Mouse (Mus musculus) intestine, embryonic 15.5 days (tissue): ENCODE measurements at regions not wholly inside any gene's neighbourhood (a gene's known extent, or its start where the extent isn't known, plus 50 kb on each side); places are given as distances from the start of the nearest gene placed in this dataset.

ENCODE experiments used
- ATAC-seq: fragments of 200-750 bp; cut with Nextera tagmentation; 2 replicates; pipeline ENCODE4 v1.8.0; 2017; ENCODE audit warnings: moderate TSS enrichment, moderate library complexity
- H3K27ac ChIP-seq: fragments of 300-500 bp; sonication (generic); 2 replicates; pipeline ENCODE4 v1.5.1; 2015; ENCODE audit warnings: mild to moderate bottlenecking, inconsistent platforms
- H3K27me3 ChIP-seq: fragments of 300-500 bp; sonication (generic); replicated peaks from 2 replicates; pipeline ENCODE4 v1.6.1; 2015; ENCODE audit warnings: inconsistent platforms
- H3K36me3 ChIP-seq: fragments of 300-500 bp; sonication (generic); 2 replicates; pipeline ENCODE4 v1.6.1; 2015; ENCODE audit warnings: inconsistent platforms
- H3K4me1 ChIP-seq: fragments of 300-500 bp; sonication (generic); replicated peaks from 2 replicates; pipeline ENCODE4 v1.6.1; 2015; ENCODE audit warnings: inconsistent platforms
- H3K4me2 ChIP-seq: fragments of 300-500 bp; sonication (generic); replicated peaks from 2 replicates; pipeline ENCODE4 v1.6.1; 2015; ENCODE audit warnings: mild to moderate bottlenecking, inconsistent platforms
- H3K4me3 ChIP-seq: fragments of 300-500 bp; sonication (generic); replicated peaks from 2 replicates; pipeline ENCODE4 v1.5.1; 2015; ENCODE audit warnings: inconsistent platforms
- H3K9ac ChIP-seq: fragments of 300-500 bp; sonication (generic); 2 replicates; pipeline ENCODE4 v1.6.1; 2015; ENCODE audit warnings: inconsistent platforms
- H3K9me3 ChIP-seq: fragments of 300-500 bp; sonication (generic); 2 replicates; pipeline ENCODE4 v1.6.1; 2016; ENCODE audit warnings: inconsistent platforms
- WGBS: fragments of 180-500 bp; shearing (Covaris S2); methylation state at CpG from one replicate; pipeline ENCODE4 v1.1.7; 2015; 5-methylcytosine and 5-hydroxymethylcytosine counted together

DNA sequence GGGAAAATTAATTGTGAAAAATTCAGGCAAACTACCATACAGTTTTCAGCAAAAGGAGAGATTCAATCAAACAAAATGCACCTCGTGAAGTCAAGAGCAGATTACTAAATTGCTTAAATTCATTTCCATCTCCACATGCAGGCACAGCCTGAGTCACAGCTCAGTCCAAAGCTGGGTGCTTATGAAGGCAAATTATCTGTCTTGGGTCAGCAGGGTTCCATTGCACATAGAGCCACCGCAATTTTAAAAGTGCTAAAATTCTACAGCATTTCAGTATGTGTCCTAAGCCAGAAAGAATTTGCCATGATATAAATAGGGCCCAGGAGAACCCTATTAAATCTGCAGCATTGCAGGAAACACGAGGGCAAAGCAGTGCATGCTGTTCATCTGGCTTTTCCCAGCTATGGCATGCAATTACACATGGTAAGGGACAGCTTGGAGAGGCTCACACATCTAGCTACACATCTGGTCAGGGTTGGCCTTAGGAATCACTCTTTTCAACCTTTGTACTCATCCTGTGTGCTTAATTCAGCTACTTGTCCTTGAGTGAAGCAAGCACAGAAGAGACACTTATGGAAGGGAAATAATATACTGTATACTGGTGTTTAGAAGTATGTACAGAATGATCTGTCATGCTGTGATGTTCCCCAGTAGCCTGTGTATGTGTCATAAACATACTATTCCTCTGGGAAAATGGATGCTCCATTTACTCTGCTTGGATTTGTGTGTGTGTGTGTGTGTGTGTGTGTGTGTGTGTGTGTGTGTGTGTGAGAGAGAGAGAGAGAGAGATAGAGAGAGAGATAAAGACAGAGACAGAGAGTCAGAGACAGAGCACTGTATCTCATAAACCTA lies 271.0 kb upstream of the Myo3a start:
- no peak overlapping the region for H3K4me3 ChIP-seq
- H3K9me3 ChIP-seq: no peaks in the 10 kb centered on the region
- no peak overlapping the region for H3K9ac ChIP-seq
- H3K4me1 ChIP-seq: no peaks in the 10 kb centered on the region
- no peak overlapping the region for H3K4me2 ChIP-seq
- H3K27ac ChIP-seq: no peak overlapping the region
- no peaks in the 10 kb centered on the region for H3K27me3 ChIP-seq
- no peaks in the 10 kb centered on the region for H3K36me3 ChIP-seq
- 63% methylated on average over 3 of the region's 3 CpGs for WGBS
- no peak for ATAC-seq

DNA sequence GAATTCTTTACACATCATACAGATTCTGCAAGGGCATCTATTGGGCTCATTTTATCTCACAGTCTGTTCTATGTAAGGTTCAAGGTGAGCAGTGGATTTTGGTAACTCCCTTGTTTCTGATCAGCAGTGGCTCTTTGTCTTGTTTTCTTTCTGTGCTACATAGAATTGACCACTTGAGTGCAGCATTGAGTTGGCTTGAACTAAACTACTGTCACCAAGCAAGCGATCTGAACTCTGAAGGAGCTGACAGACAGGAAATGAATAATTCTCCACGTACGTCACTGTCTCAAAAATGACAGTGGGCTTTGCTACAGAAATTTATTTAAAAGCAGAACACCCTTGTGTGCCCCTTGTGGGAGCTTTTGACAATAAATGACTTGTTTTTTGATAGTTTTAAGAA lies 268.9 kb upstream of the Myo3a start:
- peak; percentile 75 for ATAC-seq
- H3K4me3 ChIP-seq: no peak overlapping the region

DNA sequence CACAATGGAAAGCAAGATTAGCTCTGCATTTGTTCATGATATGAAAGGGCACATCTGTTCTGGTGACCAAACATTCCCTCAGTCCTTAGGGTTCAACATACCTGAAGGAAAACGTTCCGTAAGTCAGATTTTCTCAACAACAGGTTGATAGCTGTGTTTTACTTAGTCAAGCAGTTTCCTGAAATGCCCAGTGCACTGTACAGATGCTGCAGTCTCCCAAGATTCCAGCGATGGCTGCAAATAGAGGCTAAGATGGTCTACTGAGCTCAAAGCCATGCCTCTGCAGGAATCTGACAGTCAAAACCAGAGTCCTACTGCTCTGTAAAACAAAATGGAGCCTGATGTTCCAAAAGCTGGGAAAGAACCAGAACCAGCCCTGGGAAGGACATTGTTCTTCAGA lies 268.5 kb upstream of the Myo3a start:
- no peak for ATAC-seq
- Histone ChIP-seq H3K9ac (no peak overlapping the region), H3K27me3 (no peaks in the 10 kb centered on the region), H3K4me1 (no peaks in the 10 kb centered on the region), H3K9me3 (no peaks in the 10 kb centered on the region), H3K4me3 (no peak overlapping the region), H3K36me3 (no peaks in the 10 kb centered on the region), H3K27ac (no peak overlapping the region), H3K4me2 (peak overlapping the region; percentile 26; the same call in 1 of the 2 replicates)
- 64% methylated on average over 3 of the region's 3 CpGs for WGBS

More for the DNA sequence above, 268.9 kb upstream of the Myo3a start:
- Histone ChIP-seq H3K27ac (no peak overlapping the region), H3K27me3 (no peaks in the 10 kb centered on the region), H3K9ac (no peak overlapping the region), H3K36me3 (no peaks in the 10 kb centered on the region), H3K4me2 (peak overlapping the region; percentile 26; the same call in 1 of the 2 replicates), H3K4me1 (no peaks in the 10 kb centered on the region), H3K9me3 (no peaks in the 10 kb centered on the region)
- WGBS: 5% methylated on average over 3 of the region's 3 CpGs

DNA sequence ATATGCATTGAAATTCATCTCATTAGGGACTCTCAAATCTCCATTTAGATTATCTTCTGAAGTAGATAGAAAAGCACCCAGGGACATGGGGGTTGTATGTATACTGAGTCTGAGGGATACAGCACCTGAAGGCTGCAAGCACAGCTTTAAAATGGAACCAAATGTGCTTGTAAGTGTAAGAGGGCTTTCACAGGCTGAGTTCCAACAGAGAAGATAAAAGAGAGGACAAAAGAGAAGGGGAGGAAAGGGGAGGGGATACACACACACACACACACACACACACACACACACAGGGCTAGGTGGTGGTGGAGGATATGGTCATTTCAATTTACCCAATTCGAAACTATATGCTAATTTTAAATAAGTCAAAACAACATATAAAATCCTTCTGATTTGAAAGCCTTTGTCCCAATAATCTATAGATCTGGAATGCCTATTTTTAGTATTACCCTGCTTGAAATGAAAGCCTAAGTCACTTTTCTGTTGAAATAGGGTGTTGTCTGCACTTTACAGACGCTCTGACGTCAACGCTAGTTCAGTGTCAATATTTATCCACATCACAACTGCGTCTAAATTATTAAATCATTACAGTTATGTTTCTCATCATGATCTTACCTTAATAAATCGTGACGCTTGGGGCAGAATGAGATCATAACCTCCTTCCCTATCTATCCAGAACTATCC lies 263.8 kb upstream of the Myo3a start:
- Histone ChIP-seq H3K4me2 (peak overlapping the region; percentile 22; the same call in 1 of the 2 replicates), H3K9ac (no peak overlapping the region), H3K4me3 (no peak overlapping the region), H3K27ac (no peak overlapping the region), H3K27me3 (no peaks in the 10 kb centered on the region), H3K36me3 (no peaks in the 10 kb centered on the region), H3K9me3 (no peaks in the 10 kb centered on the region), H3K4me1 (no peaks in the 10 kb centered on the region)
- 11% methylated on average over 7 of the region's 7 CpGs for WGBS
- ATAC-seq: no peak

DNA sequence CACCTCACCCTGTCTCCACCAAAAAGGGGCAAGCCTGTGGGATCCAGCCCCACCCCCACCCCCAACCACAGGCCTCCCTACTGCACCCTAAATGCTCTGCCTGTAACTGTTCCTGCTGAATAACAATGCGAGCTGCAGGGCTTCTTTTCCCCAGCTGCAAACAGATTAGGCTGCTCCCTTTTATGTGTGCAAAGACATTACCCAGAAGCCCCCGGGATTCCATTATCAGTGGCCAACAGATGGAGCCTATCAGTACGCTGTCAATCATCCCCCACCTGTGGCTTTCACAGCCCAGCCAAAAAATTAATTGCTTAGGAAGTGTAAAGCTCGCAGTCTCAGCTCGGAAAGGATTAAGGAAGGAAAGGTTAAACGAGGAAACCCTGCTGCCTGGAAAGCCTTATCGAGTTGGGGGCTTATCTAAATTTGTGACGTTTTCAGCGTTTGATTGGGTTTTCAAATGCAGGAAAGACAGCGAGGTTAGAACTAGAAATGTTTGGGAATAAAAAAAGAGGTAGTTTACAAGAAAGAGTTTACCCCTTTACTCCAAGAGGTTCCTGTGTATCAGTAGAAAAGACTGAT lies 263.2 kb upstream of the Myo3a start:
- Histone ChIP-seq H3K36me3 (no peaks in the 10 kb centered on the region), H3K4me2 (peak overlapping the region; percentile 22), H3K4me3 (no peak overlapping the region), H3K27ac (no peak overlapping the region), H3K9ac (no peak overlapping the region), H3K9me3 (no peaks in the 10 kb centered on the region), H3K4me1 (no peaks in the 10 kb centered on the region), H3K27me3 (no peaks in the 10 kb centered on the region)
- ATAC-seq: peak; percentile 77
- WGBS: 1% methylated on average over 10 of the region's 10 CpGs

DNA sequence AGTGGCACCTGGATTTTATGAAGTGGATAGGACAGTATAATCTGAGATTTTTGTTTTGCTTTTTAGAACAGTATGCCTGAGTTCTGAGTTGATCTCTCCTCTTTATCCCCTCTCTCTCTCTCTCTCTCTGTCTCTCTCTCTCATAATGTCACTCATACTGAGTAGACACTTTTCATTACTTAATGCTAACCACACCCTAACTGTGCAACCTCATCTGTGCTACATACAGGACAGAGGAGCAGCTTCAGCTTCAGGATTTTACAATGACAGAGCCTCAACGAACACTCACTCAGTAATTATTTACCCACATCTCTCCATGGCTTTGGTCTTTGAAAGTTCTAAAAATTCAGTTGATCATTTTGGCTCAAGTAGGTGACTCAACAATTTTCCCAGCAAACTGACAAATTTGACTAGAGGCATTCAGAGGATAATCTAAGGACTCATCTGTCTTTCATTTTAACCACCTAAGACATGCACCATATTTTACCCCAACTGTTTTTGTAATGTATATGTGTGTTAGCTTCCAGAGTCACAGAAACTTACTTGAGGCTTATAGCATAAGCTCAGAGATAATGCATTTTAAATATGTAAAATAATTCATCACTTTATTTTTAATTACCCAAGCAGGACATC lies 256.4 kb upstream of the Myo3a start:
- H3K9ac ChIP-seq: no peak overlapping the region
- H3K36me3 ChIP-seq: no peaks in the 10 kb centered on the region
- no peaks in the 10 kb centered on the region for H3K9me3 ChIP-seq
- H3K4me1 ChIP-seq: no peaks in the 10 kb centered on the region
- H3K4me3 ChIP-seq: no peak overlapping the region
- H3K27ac ChIP-seq: no peak overlapping the region
- no peak for ATAC-seq
- 69% methylated on average over 1 of the region's 1 CpGs for WGBS
- no peak overlapping the region for H3K4me2 ChIP-seq
- no peaks in the 10 kb centered on the region for H3K27me3 ChIP-seq

DNA sequence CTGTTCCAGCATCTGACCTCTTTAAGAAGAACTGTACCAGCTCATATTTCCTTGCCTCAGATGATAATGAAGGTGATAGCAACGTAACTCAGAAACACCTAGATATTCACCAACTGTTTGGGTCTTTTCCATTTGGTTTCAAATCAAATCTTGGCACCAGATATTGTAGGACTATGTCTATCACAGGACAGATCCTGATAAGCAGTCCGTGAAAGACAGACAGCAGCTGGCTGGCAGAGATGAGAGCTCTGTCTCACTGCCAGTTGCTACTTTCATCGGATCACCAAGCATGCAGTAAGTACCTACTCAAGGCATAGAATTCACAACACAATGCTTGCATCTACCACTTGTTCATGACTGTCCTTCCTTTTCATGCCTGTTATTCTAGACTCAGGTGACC lies 252.7 kb upstream of the Myo3a start:
- H3K27me3 ChIP-seq: no peaks in the 10 kb centered on the region
- no peaks in the 10 kb centered on the region for H3K36me3 ChIP-seq
- H3K4me1 ChIP-seq: no peaks in the 10 kb centered on the region
- H3K4me3 ChIP-seq: no peak overlapping the region
- no peaks in the 10 kb centered on the region for H3K9me3 ChIP-seq
- no peak overlapping the region for H3K4me2 ChIP-seq
- 81% methylated on average over 3 of the region's 3 CpGs for WGBS
- H3K9ac ChIP-seq: no peak overlapping the region
- no peak for ATAC-seq
- H3K27ac ChIP-seq: no peak overlapping the region

DNA sequence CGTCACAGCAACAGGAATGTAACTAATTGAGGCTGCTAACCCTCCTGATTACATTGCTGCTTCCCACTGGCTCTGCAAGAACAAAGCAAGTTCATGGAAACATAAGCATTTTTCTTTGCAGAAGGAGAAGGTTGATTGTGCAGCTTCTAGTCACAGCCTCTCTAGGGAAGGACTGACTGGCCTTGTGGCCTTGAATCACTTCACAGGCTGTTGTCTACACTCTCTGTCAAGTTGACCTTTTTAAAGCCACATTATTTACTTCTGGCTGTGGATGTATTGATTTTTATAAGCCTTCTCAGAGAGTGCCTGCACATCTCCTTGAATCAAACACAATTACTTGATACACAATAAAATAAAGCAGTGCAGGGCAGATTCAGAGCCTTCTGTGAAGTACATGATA lies 251.8 kb upstream of the Myo3a start:
- Histone ChIP-seq H3K27me3 (no peaks in the 10 kb centered on the region), H3K9me3 (no peaks in the 10 kb centered on the region), H3K9ac (no peak overlapping the region), H3K36me3 (no peaks in the 10 kb centered on the region), H3K4me3 (no peak overlapping the region), H3K4me1 (no peaks in the 10 kb centered on the region), H3K4me2 (no peak overlapping the region), H3K27ac (no peak overlapping the region)
- no peak for ATAC-seq
- WGBS: 28% methylated on average over 1 of the region's 1 CpGs

DNA sequence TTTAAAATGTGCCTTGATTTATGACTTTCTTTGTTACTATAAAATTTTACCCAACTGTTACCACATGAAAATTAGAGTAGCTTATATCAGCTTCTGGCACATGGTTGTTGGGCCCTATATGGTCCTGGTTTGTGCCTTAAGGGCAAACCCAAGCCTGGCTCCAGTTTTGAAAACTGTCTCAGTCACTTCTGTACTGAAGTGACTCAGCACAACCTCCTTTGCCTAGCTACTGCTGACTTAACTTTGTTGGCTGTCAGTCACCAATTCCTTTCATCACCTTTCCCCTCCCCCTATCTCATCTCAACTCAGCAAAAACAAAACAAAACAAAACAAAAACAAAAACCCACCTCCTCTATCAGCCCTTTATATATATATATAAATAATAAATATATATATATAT lies 251.0 kb upstream of the Myo3a start:
- ATAC-seq: no peak
- Histone ChIP-seq H3K4me3 (no peak overlapping the region), H3K4me1 (no peaks in the 10 kb centered on the region), H3K9me3 (no peaks in the 10 kb centered on the region), H3K27ac (no peak overlapping the region), H3K4me2 (no peak overlapping the region), H3K27me3 (no peaks in the 10 kb centered on the region), H3K36me3 (no peaks in the 10 kb centered on the region), H3K9ac (no peak overlapping the region)

DNA sequence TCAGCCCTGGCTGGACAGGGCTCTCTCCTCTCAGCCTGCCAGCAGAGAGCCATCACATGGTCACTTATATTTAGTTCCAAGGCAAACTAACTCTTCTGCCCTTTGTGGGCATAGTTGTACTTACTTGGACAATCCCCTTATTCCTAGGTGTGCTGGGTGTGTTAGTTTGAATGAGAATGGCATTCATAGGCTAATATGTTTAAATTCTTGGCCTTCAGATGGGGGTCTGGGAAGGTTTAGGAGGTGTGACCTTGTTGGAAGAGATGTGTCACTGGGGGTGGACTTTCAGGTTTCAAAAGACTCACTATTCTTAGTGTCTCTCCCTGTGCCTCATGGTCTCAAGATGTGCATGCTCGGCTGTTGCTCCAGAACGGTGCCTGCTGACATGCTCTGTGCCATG lies 250.5 kb upstream of the Myo3a start:
- Histone ChIP-seq H3K9me3 (no peaks in the 10 kb centered on the region), H3K36me3 (no peaks in the 10 kb centered on the region), H3K27me3 (no peaks in the 10 kb centered on the region), H3K4me1 (no peaks in the 10 kb centered on the region), H3K4me3 (no peak overlapping the region), H3K4me2 (no peak overlapping the region), H3K27ac (no peak overlapping the region), H3K9ac (no peak overlapping the region)
- 88% methylated on average over 2 of the region's 2 CpGs for WGBS
- no peak for ATAC-seq

DNA sequence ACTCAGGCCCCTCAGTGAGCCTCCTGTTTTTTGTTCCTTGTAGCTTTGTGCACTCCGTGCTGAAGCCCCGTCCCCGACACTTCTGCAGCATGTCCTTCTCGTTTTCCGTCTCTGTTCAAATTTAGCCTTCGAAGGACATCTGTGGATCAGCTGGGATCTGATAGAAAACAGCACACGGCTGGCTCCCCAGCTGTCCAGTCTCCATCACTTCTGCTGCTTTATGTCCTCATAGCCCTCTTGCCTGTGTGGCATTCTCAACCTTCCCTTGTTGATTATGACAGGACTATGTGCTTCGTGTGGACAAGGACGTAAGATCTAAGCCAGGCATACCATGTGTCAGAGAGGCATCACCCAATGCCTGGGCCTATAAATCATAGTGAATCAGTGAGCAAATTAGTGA lies 247.1 kb upstream of the Myo3a start:
- ATAC-seq: no peak
- Histone ChIP-seq H3K27ac (no peak overlapping the region), H3K36me3 (no peaks in the 10 kb centered on the region), H3K4me2 (no peak overlapping the region), H3K4me1 (no peaks in the 10 kb centered on the region), H3K27me3 (no peaks in the 10 kb centered on the region), H3K9me3 (no peaks in the 10 kb centered on the region), H3K9ac (no peak overlapping the region), H3K4me3 (no peak overlapping the region)
- 69% methylated on average over 9 of the region's 9 CpGs for WGBS

DNA sequence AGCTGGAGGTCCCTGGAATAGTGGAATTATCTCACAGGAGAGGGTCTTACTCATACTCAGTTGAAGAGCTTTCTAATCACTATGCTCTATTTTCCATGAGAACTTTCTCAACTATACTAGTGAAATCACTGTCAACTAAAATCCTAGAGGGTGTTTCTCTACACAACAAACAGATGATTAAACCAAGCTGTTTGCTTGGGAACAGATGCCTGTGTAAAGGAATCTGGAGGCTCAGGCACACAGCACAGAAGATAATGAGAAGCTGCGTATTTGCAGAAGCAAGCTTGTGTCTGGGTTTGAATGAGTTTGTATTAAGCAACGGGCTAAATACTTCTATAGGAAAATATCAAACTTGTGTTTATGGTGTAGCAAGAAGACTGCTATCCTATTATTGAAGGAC lies 202.9 kb upstream of the Myo3a start:
- WGBS: 74% methylated on average over 2 of the region's 2 CpGs
- Histone ChIP-seq H3K4me3 (no peak overlapping the region), H3K27me3 (no peaks in the 10 kb centered on the region), H3K9ac (no peak overlapping the region), H3K4me1 (no peaks in the 10 kb centered on the region), H3K9me3 (no peaks in the 10 kb centered on the region), H3K4me2 (no peak overlapping the region), H3K27ac (no peak overlapping the region), H3K36me3 (no peaks in the 10 kb centered on the region)
- no peak for ATAC-seq
